Mouse (Mus musculus) left cerebral cortex, adult 2 months (tissue): ENCODE results near the gene Ifnb1. TPM values are rescaled to one million over a fixed set of nuclear protein-coding genes. Genes with fewer than 3 reads are reported as not detected.

Experiments
- DNase-seq, 2 experiments: peaks; one replicate each; pipeline ENCODE4 v3.0.0; 2021 to 2022; ENCODE audit warnings: low spot score in 2 of 2, mixed read lengths in 1 of 2; ENCODE audit errors: extremely low spot score in 1 of 2
- H3K27ac ChIP-seq: fragments of 200-600 bp; 2 replicates; pipeline ENCODE4 v1.8.1; 2022
- H3K4me3 ChIP-seq: fragments of 200-600 bp; 2 replicates; pipeline ENCODE4 v1.8.1; 2022
- CTCF ChIP-seq: fragments of 200-600 bp; IDR thresholded peaks from 2 replicates; pipeline ENCODE4 v1.8.1; 2022; ENCODE audit warnings: antibody characterized with exemption, mild to moderate bottlenecking, moderate library complexity
- intact Hi-C: fragments of 180-260 bp; cut with DNase I; formaldehyde crosslinking; loops from one replicate; pipeline ENCODE4 v1.15.1; 2025
- total RNA-seq, 2 experiments: library from RNA; stranded (reverse); gene quantifications; 2 replicates each; pipeline ENCODE4 v1.2.3; 2021

Ifnb1 gene
- total RNA-seq, 2 experiments from 2014 or later, result not detected

DNA sequence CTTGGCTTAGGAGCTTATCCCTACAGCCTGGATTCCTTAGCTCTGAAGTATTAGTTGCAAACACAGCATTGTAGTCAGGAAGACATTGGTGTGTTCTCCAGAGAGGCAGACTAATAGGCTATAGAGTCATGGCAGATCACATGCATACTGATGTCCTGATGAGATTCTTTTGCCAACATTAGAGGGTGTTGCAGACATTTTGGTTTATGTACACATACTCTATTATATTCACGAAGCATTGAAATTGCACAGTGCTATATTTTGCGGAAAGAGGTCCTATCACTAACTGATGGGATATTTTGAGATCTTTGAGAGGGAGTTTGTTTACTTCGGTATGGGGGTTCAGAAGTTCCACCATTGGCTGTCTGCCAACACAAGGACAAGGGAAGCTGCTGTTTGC lies 34.5 kb downstream of the Ifnb1 start:
- no peak for DNase-seq
- Histone ChIP-seq H3K27ac (no peak overlapping the region), H3K4me3 (no peak overlapping the region)
- no peak for TF ChIP-seq CTCF
- intact Hi-C loops, result no loop called here

DNA sequence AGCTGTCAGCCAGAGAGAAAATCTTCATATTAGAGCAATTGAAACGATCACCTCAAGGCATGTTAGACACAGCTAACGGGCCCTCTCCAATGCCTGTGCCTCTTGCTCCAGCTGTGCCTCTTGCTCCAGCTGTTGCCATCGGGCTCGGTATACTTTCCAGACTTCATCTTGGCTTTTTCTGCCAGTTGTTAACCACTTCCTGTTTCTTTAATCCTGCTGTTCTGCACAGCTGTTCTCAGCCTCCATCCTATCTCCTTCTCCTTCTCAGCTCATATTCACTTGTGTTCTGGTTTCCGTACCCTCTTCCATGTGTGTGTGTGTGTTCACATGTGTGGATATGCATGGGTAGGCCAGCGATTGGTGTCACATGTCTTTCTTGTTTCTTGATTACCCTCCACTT lies 42.4 kb downstream of the Ifnb1 start:
- intact Hi-C loops, result no loop called here
- no peak for DNase-seq
- TF ChIP-seq CTCF, result no peak
- no peak overlapping the region for H3K4me3 ChIP-seq
- H3K27ac ChIP-seq, result no peak overlapping the region

DNA sequence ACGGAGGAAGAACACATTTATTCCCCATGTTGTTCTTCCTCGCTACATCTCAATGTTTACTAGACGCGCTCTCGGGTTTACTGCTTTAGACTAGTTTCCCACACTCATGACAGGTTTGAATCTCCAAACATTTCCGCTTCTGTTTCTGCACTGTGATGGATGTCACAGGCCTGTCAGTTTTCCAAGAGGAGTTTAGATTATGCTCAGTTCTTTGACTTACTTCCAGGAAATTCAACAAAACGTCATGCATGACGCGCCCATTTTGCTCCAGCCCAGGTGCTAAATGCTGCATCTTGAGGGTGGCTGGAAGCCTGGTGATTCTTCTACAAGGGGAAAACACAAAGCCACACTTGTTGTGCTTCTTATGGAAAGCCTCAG lies 43.8 kb downstream of the Ifnb1 start:
- DNase-seq, result no peak
- intact Hi-C loops, result no loop called here
- TF ChIP-seq CTCF, result no peak
- Histone ChIP-seq H3K27ac (no peak overlapping the region), H3K4me3 (no peak overlapping the region)

DNA sequence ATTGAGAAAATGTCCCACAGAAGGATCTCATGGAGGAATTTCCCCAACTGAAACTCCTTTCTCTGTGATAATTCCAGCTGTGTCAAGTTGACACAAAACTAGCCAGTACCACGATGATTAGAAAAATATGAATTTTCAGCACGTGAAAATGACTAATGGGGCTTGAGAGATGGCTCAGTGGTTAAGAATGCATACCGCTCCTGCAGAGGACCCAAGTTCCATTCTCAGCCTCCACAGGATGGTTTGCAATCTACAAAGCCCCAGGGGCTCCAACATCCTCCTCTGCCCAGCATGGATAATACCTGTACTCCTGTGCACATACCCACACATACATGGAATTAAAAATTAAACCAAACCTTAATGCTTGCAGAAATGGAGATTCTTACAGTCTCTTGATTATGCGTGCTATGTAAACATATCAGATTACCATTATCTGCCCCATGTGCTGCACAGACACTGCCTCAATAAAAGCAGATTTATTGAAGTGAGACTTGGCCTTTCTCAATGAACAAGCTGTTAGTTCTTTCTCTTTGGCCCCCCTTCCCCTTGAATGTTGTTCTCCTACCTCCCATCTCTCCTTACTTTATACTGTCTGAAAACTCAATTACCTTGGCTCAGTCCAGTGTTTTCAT lies 44.3 kb downstream of the Ifnb1 start:
- Histone ChIP-seq H3K27ac (no peak overlapping the region), H3K4me3 (no peak overlapping the region)
- DNase-seq, result no peak
- TF ChIP-seq CTCF, result no peak
- intact Hi-C loops, result no loop called here

DNA sequence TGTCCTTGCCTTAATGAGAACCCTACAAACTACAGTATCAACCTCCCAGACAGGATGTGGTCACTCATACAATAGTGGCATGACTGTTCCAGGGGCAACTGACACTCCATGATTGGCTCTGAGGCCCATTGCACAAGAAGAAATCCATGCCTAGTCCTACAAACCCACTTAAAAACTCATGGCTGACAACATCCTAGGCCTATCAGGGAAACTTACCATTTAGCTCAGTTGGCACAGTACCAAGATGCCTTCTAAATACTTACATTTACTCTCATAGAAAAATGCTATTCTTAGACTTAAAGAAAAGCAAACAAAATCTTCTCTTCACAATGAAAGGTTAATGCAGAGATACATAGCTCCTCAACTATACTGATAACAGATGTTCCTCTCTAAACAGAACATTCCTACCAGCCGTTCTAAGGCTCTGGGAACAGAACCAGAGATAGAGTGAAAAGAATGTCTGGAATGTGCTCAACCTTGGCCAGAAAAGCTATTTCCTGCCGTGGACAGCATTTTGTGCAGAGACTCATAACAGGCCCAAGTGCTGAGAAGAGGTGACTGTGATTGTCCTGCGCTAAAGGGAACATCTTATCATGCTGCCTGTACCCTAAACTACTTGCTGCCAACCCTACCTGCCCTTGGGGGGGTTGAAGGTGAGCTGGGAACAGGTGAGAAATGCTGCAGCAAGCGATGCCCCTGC lies 45.9 kb downstream of the Ifnb1 start:
- DNase-seq, result no peak
- intact Hi-C loops, result no loop called here
- no peak for TF ChIP-seq CTCF
- H3K4me3 ChIP-seq, result no peak overlapping the region
- H3K27ac ChIP-seq, result no peak overlapping the region

DNA sequence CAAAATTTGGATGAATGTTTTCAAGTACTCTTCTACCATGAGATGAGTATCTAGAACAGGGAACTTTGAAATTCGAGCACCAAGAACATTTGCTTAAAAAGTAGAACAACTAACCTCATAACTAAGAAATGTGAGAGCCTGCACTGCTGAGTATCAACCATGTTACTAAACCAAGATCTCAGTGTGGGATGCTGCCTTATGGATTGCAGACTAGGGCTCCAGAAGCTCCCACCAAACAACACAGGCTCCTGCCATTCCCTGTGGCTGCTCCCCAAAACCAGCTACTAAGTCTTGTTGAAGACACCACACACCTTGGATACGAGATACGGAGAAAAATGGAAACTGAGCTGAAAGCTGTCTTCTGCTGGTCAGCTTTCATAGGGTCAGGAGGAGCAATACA lies 46.5 kb downstream of the Ifnb1 start:
- DNase-seq, result no peak
- no peak overlapping the region for H3K4me3 ChIP-seq
- no peak for TF ChIP-seq CTCF
- intact Hi-C loops, result no loop called here
- H3K27ac ChIP-seq, result no peak overlapping the region

Other genes with a start within 250 kb of the Ifnb1 start
- 1 to 10 TPM; 1.2 to 1.7 TPM for gene Hacd4, start 83.8 kb downstream of the Ifnb1 start, total RNA-seq
- not detected for gene Ifna15, start 35.5 kb upstream of the Ifnb1 start, total RNA-seq
- gene Ifna14, start 49.0 kb upstream of the Ifnb1 start, total RNA-seq, result not detected
- not detected for gene Ifna9, start 69.6 kb upstream of the Ifnb1 start, total RNA-seq
- gene Ifna12, start 80.6 kb upstream of the Ifnb1 start, total RNA-seq, result not detected
- gene C87499, start 111.6 kb upstream of the Ifnb1 start, total RNA-seq, result not detected
- not detected for gene Ifna13, start 121.7 kb upstream of the Ifnb1 start, total RNA-seq
- not detected for gene Ifna16, start 154.2 kb upstream of the Ifnb1 start, total RNA-seq
- gene Ifna2, start 161.1 kb upstream of the Ifnb1 start, total RNA-seq, result not detected
- gene Ifnab, start 168.6 kb upstream of the Ifnb1 start, total RNA-seq, result not detected
- 1 to 10 TPM in 1 of 2 experiments, under 1 TPM in 1; 0.79 to 1.1 TPM for gene Gm26566, start 199.0 kb upstream of the Ifnb1 start, total RNA-seq
- gene Klhl9, start 199.7 kb upstream of the Ifnb1 start, total RNA-seq, result 10 to 100 TPM; 96.7 to 97.8 TPM
- not detected for gene Gm13271, start 232.1 kb upstream of the Ifnb1 start, total RNA-seq
- gene Gm13283, start 237.3 kb upstream of the Ifnb1 start, total RNA-seq, result not detected